Mouse (Mus musculus) hindbrain, embryonic 11.5 days (tissue): Measurements from ENCODE around the gene Cuta. TPM values are rescaled to one million over a fixed set of nuclear protein-coding genes. Genes with fewer than 3 reads are reported as not detected.

Experiments
- ATAC-seq: fragments of 200-750 bp; cut with Nextera tagmentation; 2 replicates; pipeline ENCODE4 v1.8.0; 2017; ENCODE audit warnings: mild to moderate bottlenecking, moderate TSS enrichment, moderate library complexity; ENCODE audit not compliant: low FRiP score
- DNase-seq: peaks from one replicate; pipeline ENCODE4 v3.0.0-alpha.2; 2015; ENCODE audit warnings: low spot score
- H3K27ac ChIP-seq: fragments of 300-500 bp; sonication (generic); 2 replicates; pipeline ENCODE4 v1.5.1; 2014; ENCODE audit warnings: mild to moderate bottlenecking, low read depth, low read length
- H3K27me3 ChIP-seq: fragments of 300-500 bp; sonication (generic); 2 replicates; pipeline ENCODE4 v1.6.1; 2014; ENCODE audit warnings: mild to moderate bottlenecking, low read length, moderate library complexity, mixed read lengths; ENCODE audit not compliant: control insufficient read depth, insufficient read depth
- H3K36me3 ChIP-seq: fragments of 300-500 bp; sonication (generic); 2 replicates; pipeline ENCODE4 v1.6.1; 2014; ENCODE audit warnings: mild to moderate bottlenecking, low read length, moderate library complexity, mixed read lengths; ENCODE audit not compliant: control insufficient read depth, insufficient read depth
- H3K4me1 ChIP-seq: fragments of 300-500 bp; sonication (generic); replicated peaks from 2 replicates; pipeline ENCODE4 v1.6.1; 2014; ENCODE audit warnings: low read length, mixed read lengths; ENCODE audit not compliant: control insufficient read depth, insufficient read depth
- H3K4me2 ChIP-seq: fragments of 300-500 bp; sonication (generic); replicated peaks from 2 replicates; pipeline ENCODE4 v1.6.1; 2014; ENCODE audit warnings: mild to moderate bottlenecking, low read depth, low read length
- H3K4me3 ChIP-seq: fragments of 300-500 bp; sonication (generic); 2 replicates; pipeline ENCODE4 v1.5.1; 2014; ENCODE audit warnings: low read depth, low read length
- H3K9ac ChIP-seq: fragments of 300-500 bp; sonication (generic); 2 replicates; pipeline ENCODE4 v1.6.1; 2014; ENCODE audit warnings: low read depth, low read length
- H3K9me3 ChIP-seq: fragments of 300-500 bp; sonication (generic); 2 replicates; pipeline ENCODE4 v1.6.1; 2016; ENCODE audit warnings: low read length; ENCODE audit not compliant: control insufficient read depth
- WGBS: fragments of 180-500 bp; shearing (Covaris S2); extraction: QIAGEN DNeasy Blood & Tissue Kit; methylation state at CpG from one replicate; pipeline ENCODE4 v1.1.7; 2014; 5-methylcytosine and 5-hydroxymethylcytosine counted together
- polyA plus RNA-seq: library from polyadenylated mRNA; unstranded; fragments of >200 nt; fragmentation: Nextera tagmentation; extraction: Ambion mirVana; gene quantifications from 2 replicates; pipeline ENCODE4 v1.2.1, GENCODE M21; 2014

Cuta gene
- polyA plus RNA-seq, 1 experiment from 2014 or later = 135 TPM

DNA sequence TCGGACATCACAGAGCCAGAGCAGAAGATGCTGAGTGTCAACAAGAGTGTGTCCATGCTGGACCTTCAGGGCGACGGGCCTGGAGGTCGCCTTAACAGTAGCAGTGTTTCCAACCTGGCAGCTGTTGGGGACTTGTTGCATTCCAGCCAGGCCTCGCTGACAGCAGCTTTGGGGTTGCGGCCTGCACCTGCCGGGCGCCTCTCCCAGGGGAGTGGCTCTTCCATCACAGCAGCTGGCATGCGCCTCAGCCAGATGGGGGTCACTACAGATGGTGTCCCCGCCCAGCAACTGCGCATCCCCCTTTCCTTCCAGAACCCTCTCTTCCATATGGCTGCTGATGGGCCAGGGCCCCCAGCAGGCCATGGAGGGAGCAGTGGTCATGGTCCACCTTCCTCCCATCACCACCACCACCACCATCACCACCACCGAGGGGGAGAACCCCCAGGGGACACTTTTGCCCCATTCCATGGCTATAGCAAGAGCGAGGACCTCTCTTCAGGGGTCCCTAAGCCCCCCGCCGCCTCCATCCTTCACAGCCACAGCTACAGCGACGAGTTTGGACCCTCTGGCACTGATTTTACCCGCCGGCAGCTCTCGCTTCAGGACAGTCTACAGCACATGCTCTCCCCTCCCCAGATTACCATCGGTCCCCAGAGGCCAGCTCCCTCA, 22.3 kb upstream of the Cuta start:
- H3K4me1 ChIP-seq = no peaks in the 10 kb centered on the region
- no peak overlapping the region for H3K9ac ChIP-seq
- no peak overlapping the region for H3K4me2 ChIP-seq
- no peak for DNase-seq
- no peak overlapping the region for H3K27ac ChIP-seq
- H3K4me3 ChIP-seq = no peak overlapping the region
- no peaks in the 10 kb centered on the region for H3K27me3 ChIP-seq
- WGBS = 87% methylated on average over 21 of the region's 21 CpGs
- ATAC-seq = no peak
- peaks cover 21% of the 10 kb centered on the region for H3K36me3 ChIP-seq
- H3K9me3 ChIP-seq = no peaks in the 10 kb centered on the region

DNA sequence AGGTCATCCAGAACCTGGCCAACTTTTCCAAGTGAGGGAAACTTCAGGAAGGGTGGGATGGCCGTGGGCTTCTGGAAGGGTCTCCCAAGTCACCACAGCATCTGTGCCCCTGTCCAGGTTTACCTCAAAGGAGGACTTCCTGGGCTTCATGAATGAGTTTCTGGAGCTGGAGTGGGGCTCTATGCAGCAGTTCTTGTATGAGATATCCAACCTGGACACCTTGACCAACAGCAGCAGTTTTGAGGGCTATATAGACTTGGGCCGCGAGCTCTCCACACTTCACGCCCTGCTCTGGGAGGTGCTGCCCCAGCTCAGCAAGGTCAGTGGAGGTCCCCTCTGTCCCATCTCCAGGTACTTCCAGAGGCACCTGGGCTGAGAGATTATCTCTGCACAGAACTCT, 20.4 kb upstream of the Cuta start:
- Histone ChIP-seq H3K4me2 (no peak overlapping the region), H3K9me3 (no peaks in the 10 kb centered on the region), H3K4me1 (no peaks in the 10 kb centered on the region), H3K4me3 (no peak overlapping the region), H3K27me3 (no peaks in the 10 kb centered on the region), H3K36me3 (peaks cover 23% of the 10 kb centered on the region), H3K9ac (no peak overlapping the region), H3K27ac (no peak overlapping the region)
- DNase-seq (no peak), ATAC-seq (no peak)
- 92% methylated on average over 4 of the region's 4 CpGs for WGBS

DNA sequence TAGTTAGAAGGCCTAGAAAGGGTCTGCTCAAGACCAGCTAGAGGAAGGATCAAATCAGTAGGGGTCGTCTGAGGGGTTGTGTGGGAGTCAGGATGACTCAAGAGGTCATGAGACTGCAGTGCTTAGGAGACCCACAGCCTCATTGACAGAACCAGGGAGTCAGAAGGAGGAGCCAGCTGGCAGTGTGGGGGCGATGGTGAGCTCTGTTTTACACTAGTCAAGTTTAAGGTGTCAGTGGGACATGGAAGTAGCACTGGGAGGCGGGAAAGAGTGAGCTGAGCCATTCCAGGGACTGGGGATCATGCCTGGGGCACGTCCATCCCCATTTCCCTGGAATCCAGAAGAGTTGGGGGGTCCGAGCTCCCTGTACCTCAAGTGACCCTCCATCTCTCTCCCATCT, 19.5 kb upstream of the Cuta start:
- Histone ChIP-seq H3K4me2 (no peak overlapping the region), H3K36me3 (peaks cover 23% of the 10 kb centered on the region), H3K4me3 (no peak overlapping the region), H3K9ac (no peak overlapping the region), H3K4me1 (0 out of 2 replicates have a peak, but pooled peaks cover 2% of the 10 kb centered on the region), H3K9me3 (no peaks in the 10 kb centered on the region), H3K27ac (no peak overlapping the region), H3K27me3 (no peaks in the 10 kb centered on the region)
- 60% methylated on average over 5 of the region's 5 CpGs for WGBS
- DNase-seq (no peak), ATAC-seq (no peak)

DNA sequence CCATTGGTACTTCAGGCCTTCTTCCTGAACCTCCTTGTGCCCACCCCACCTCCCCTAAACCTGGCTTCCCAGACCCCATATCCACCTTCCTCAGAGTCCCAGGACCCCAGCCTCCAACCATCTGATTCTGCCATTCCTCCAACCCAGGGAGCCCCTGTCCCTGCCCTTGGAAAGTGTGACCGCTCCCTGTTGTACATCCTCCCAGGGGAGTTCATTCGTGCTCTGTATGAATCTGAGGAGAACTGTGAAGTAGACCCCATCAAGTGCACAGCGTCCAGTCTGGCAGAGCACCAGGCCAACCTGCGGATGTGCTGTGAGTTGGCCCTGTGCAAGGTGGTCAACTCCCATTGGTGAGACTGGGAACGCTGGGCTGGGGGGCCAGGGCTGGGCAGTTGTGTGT, 18.5 kb upstream of the Cuta start:
- no peaks in the 10 kb centered on the region for H3K9me3 ChIP-seq
- 98% methylated on average over 5 of the region's 5 CpGs for WGBS
- no peak overlapping the region for H3K4me3 ChIP-seq
- ATAC-seq (no peak), DNase-seq (no peak)
- H3K4me2 ChIP-seq = no peak overlapping the region
- no peak overlapping the region for H3K27ac ChIP-seq
- H3K9ac ChIP-seq = no peak overlapping the region
- peaks cover 7% of the 10 kb centered on the region; the same call in 1 of the 2 replicates for H3K4me1 ChIP-seq
- H3K27me3 ChIP-seq = no peaks in the 10 kb centered on the region
- H3K36me3 ChIP-seq = peaks cover 23% of the 10 kb centered on the region

DNA sequence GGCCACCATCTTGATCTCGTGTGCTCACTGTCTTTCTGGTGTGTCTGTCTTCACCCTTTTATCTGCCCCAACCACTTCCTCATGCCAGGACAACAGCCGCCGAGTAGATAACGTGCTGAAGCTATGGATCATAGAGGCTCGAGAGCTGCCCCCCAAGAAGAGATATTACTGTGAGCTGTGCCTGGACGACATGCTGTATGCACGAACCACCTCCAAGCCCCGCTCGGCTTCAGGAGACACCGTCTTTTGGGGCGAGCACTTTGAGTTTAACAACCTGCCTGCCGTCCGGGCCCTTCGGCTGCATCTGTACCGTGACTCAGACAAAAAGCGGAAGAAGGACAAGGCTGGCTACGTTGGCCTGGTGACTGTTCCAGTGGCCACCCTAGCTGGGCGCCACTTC, 17.5 kb upstream of the Cuta start:
- WGBS = 92% methylated on average over 18 of the region's 18 CpGs
- no peak for DNase-seq
- no peak overlapping the region for H3K27ac ChIP-seq
- H3K4me2 ChIP-seq = no peak overlapping the region
- ATAC-seq = no peak
- no peaks in the 10 kb centered on the region for H3K9me3 ChIP-seq
- H3K4me1 ChIP-seq = peaks cover 15% of the 10 kb centered on the region
- H3K27me3 ChIP-seq = no peaks in the 10 kb centered on the region
- H3K36me3 ChIP-seq = peaks cover 20% of the 10 kb centered on the region
- H3K9ac ChIP-seq = no peak overlapping the region
- H3K4me3 ChIP-seq = no peak overlapping the region

DNA sequence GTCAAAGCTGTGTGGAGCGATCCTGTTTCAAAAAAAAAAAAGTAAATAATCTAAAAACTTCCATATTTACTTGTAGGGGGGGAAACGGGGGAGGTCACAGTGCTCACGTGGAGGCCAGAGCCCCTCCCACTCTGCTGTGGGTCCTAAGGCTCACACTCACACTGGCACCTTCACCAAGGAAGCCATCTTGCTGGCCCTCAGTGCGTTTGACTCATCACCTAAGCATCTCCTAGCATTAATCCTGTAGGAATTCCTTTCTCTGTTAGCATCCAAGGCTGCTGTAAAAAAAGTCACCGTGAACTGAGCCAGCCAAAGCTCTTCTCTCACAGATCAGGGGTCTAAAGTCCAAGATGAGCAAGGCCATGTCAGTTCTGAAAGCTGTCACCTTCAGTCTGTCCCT, 16.9 kb upstream of the Cuta start:
- Histone ChIP-seq H3K4me2 (no peak overlapping the region), H3K9ac (no peak overlapping the region), H3K27ac (no peak overlapping the region), H3K27me3 (no peaks in the 10 kb centered on the region), H3K4me1 (peaks cover 18% of the 10 kb centered on the region), H3K36me3 (peaks cover 14% of the 10 kb centered on the region), H3K4me3 (no peak overlapping the region), H3K9me3 (no peaks in the 10 kb centered on the region)
- WGBS = 93% methylated on average over 5 of the region's 5 CpGs
- DNase-seq (no peak), ATAC-seq (no peak)

DNA sequence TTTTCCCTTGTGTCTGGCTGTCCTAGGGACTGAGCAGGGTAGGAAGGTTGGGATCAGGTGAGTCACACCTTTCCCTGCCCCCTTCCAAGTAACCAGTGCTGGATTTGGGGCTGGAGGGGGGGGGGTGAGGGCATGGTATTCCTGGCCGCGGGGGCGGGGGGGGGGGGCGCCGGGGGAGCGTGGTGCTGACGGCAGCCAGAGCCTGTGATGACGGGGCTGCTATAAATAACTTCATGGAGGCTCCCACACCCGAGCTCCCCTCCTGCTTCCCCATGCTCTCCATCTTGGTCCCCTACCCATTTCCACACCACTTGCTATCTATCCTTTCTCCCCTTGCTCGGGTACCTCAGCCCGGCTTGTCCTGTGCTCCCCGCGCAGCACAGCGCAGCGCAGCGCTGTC, 14.4 kb upstream of the Cuta start:
- 0 out of 2 replicates have a peak, but pooled peaks cover 2% of the 10 kb centered on the region for H3K36me3 ChIP-seq
- DNase-seq (no peak), ATAC-seq (no peak)
- no peak overlapping the region for H3K27ac ChIP-seq
- no peaks in the 10 kb centered on the region for H3K9me3 ChIP-seq
- peak overlapping the region; percentile 82 for H3K4me2 ChIP-seq
- H3K9ac ChIP-seq = peak overlapping the region; percentile 5; the same call in 1 of the 2 replicates
- H3K27me3 ChIP-seq = no peaks in the 10 kb centered on the region
- H3K4me3 ChIP-seq = peak overlapping the region; percentile 16
- WGBS = 19% methylated on average over 10 of the region's 16 CpGs
- H3K4me1 ChIP-seq = peaks cover 35% of the 10 kb centered on the region

DNA sequence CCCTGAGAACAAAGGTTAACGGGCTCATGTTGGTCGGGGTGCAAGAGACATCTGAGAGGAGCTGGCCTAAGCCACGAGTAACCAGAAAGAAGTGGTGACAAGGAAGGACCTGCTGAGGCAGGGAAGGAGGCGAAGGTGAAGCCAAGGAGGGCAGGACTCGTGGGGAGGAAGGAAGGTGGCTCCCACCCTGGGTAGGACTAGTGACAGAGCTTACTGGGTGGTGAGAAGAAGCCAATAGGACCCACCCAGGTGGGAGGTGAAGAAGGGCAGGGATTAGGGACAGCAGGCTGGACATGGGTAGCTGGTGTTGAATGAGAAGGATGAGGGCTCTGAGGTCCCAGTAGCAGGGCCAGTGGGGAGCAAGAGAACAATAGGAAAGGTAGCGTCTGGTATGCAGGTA, 13.8 kb upstream of the Cuta start:
- 25% methylated on average over 6 of the region's 6 CpGs for WGBS
- peak overlapping the region; percentile 82 for H3K4me2 ChIP-seq
- DNase-seq = no peak
- no peak for ATAC-seq
- H3K27me3 ChIP-seq = no peaks in the 10 kb centered on the region
- H3K9me3 ChIP-seq = no peaks in the 10 kb centered on the region
- 0 out of 2 replicates have a peak, but pooled peaks cover 2% of the 10 kb centered on the region for H3K36me3 ChIP-seq
- 0 out of 2 replicates have a peak overlapping the region, but pooled peaks have one; percentile 12 for H3K4me3 ChIP-seq
- no peak overlapping the region for H3K27ac ChIP-seq
- peak overlapping the region; percentile 5; the same call in 1 of the 2 replicates for H3K9ac ChIP-seq
- H3K4me1 ChIP-seq = peaks cover 35% of the 10 kb centered on the region
